Mouse (Mus musculus) lung, adult 2 months (tissue): ENCODE results near the gene Asxl2.

Experiments
- CTCF ChIP-seq: fragments of 200-500 bp; IDR thresholded peaks from 2 replicates; pipeline ENCODE4 v1.5.1; 2011; ENCODE audit warnings: mild to moderate bottlenecking, low read length, control low read depth; ENCODE audit not compliant: insufficient read depth
- POLR2A ChIP-seq: fragments of 200-500 bp; IDR thresholded peaks from 2 replicates; pipeline ENCODE4 v1.6.1; 2011; ENCODE audit warnings: low read depth, mild to moderate bottlenecking, control low read depth, low read length, borderline replicate concordance; ENCODE audit errors: extremely low read depth

GRCm38 (mm10) chr12:3550280-3550679 is 123.6 kb downstream of the Asxl2 start:
- TF ChIP-seq POLR2A (no peak), CTCF (no peak)
